Mouse (Mus musculus): ENCODE results near the gene Col16a1.

The Col16a1 gene

DNA sequence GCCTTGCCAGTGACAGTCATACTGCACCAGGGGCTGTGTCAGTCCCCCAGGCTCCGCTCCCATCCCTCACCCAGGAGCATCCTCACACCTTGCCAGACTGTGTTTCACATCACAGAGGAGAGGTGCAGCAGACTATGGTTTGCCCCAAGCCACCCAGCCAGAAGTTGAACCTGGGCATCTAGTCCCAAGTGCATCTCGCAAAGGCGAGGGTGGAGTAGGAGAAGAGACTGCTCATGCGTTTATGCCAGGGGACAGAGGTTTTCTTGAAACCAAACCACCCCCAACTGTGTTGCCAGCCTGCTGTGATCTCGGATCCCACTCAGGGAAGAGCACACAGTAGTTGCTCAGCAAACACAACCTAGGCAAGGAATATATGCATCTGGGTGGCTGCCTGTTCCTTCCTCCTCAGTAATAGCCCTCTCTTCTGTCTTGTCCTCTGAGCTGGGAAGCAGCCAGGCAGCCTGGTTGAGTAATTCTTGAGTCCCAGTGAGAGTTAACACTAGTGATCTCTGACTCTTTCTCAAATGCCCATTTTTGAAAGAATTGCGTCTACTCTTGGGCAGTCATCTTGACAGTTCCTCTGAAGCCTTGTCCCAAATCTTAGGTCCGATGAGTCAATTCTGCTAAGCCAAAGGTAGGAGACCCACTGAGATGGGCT, 83.9 kb downstream of the Col16a1 start:
- DNase-seq = no peak

DNA sequence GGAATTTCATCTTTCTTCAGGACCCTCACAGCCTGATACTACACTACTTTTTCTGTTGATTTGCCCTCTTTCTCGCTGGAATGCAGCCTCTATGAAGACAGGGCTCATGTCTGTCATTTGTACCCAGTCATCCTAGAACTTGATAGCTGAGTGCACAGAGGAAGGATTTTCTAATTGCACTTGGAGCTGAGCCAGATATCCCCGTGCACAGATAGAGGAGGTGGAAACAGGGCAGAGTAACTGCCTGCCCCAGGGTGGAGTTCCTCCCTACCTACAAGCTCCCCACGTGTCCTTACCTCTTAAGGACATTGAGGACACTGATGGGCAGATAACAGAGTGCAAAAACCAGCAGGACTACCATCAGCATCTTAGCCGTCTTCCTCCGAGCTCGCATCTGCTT, 85.8 kb downstream of the Col16a1 start:
- DNase-seq = no peak

DNA sequence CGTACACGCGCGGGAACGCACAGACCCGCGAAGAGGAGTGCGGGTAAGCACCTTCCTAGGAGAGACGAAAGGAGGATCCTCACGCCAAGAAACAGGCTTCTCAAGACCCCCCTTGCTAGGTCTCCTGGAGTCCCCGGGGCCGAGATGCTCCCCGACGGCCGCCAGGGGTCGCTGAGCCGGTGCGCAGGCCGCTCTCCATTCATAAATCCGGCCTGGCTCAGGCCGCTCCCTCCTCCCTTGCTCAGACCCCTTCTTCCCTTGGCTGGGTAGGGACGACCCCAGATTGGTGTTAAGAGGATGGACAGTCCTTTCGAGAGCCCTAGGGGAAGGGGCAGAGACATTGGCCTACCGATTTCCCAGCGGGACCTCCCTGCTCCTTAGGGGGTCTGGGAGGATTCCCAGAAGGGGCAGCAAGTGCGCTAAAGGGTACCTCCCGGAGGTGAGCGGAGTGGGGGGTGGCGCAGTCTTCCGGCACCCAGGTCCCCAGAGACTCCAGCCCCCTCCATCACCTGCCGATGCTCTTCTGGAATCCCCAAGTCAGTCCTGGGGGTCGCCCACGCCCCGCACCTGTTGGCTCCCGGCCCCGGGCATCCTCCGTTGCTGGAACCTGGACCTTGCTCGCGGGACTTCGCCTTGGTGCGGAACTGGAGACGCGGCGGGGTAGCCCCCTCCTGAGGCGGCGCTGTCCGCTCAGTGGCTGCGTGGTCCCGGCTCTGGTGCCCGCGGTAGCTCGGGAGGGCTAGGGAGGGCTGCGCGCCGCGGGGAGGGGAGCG, 91.0 kb downstream of the Col16a1 start:
- peak; percentile 85 to 89 for DNase-seq

DNA sequence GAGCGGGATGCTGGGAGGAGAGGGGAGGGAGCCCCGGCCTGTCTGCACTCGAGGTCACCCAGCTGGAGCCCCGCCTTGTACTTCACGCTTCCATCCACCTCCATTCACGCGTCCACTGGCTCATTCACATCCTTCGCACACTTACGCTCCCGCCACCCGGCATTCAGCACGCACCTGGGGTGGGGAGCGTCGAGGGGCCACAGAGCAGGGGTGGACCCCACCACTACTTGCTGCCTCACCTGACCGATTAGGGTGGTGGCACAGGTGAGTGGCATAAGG, 91.5 kb downstream of the Col16a1 start, which contains the start of gene Hcrtr1:
Gene Hcrtr1 (minus strand): TSS at position 146 of the 279 bp plus-strand sequence.
- no peak for DNase-seq

DNA sequence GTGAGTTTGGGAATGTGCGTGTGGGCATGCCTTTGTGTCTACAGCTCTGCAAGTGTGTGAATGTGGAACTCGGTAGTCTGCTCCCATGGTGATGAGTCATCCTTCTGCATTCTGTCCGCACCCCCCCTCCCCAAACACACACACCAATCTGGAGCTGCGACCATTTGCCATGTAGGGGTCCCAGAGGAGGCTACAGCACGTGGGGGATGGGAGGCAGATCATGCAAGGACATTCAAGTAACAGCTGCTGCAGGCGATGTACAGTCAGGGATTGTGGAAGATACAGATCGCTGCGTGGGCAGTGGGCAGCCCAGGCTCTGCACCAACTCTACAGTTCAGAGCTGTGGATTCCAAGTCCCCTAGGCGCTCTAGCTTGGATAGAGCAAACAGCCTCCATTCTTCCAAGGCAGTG, 93.4 kb downstream of the Col16a1 start:
- DNase-seq = peak; percentile 43 to 69

DNA sequence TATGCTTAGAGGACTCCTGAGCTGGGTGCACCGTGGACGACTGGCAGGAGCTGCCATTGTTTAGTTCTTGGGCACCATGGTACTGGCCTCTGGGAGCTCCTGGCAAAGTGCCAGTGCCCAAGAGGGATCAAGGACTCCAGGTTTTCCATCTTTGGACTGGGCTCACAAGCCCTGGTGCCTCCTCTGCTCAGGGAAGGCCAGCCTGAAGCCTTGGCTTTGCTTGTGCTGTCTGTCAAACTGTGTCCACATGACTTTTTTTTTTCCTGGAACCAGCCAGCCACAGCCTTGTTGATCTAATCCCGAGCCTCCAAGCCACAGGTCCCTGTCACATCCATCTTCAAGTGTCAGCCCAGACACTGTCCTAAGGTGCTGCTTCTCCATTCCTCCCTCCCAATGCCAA, 94.1 kb downstream of the Col16a1 start:
- peak; percentile 18 to 42 for DNase-seq

DNA sequence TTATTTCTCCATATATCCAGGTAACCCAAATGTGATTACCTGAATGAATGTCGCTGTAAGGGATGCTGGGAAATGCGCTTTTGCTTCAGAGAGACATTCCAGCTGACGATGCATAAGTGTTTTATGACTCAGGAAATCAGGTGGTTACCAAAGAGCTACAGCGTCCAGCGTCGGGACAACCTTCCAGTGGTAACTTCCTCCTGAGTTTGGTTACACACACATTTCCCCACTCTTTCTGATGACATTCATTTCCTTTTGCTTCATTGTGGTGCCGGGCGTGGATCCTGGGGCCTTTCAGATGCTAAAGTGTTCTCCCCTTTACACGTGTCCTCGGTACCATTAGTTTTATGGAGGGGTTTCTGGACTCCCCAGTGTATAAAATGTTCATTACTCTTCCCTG, 100.8 kb downstream of the Col16a1 start:
- no peak for DNase-seq

All from cerebellum, postnatal 14 days (tissue).